Mouse (Mus musculus) gastrocnemius, adult 18-20 months (tissue): Measurements from ENCODE around the gene Cdh23. TPM values are rescaled to one million over a fixed set of nuclear protein-coding genes. Genes with fewer than 3 reads are reported as not detected.
A peak's percentile ranks its signal among the peaks of the same experiment; 100 is the strongest.

Experiments used
- DNase-seq: peaks from one replicate; pipeline ENCODE4 v3.0.0; 2021; ENCODE audit warnings: low spot score
- total RNA-seq, 2 experiments: library from RNA; stranded (reverse); gene quantifications; 2 replicates each; pipeline ENCODE4 v1.2.3; 2021

The Cdh23 gene
- total RNA-seq, 2 experiments from 2014 or later: 1.3 to 2.7 TPM

DNA sequence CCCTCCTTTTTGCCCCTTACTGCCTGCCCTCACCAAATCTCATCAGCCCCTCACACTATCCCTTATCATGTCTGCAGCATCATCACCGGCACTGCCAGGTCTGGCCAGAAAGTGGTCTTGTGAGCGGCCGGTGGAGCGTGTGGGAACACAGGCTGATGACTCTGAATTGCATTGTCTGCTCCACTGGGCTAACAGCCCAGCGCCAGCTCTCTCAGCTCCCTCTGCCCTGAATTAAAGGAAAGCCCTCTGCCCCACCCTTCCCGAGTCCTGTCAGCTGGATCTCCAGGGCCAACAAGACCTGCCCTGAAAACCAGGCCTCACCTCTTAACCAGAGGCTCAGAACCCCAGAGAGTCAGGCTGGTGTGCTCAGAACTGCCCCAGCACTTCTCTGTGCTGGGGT lies 201.2 kb downstream of the Cdh23 start:
- no peak for DNase-seq

- no peak for DNase-seq
Measured at GRCm38 (mm10) chr10:60491538-60491937, 204.8 kb downstream of the Cdh23 start.

DNA sequence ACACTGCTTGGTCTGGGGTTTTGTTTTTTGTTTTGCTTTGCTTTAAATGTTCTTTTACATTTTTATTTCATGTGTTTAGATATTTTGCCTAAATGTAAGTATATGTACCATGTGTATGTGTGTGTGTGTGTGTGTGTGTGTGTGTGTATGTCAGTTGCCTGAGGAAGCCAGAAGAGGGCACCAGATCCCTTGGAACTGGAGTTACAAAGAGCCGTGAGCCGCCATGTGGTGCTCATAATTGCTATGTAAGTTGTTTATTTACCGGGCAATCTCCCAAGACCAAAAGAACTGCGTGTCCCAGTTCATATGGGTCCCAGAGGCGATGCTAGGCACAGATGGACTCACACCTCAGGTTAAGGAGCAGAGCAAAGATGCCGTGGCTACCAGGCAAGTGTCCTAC lies 214.9 kb downstream of the Cdh23 start:
- no peak for DNase-seq

GRCm38 (mm10) chr10:60474549-60474948 lies 221.7 kb downstream of the Cdh23 start:
- no peak for DNase-seq

GRCm38 (mm10) chr10:60473782-60474322 lies 222.4 kb downstream of the Cdh23 start:
- DNase-seq: no peak

- DNase-seq: no peak
Measured at GRCm38 (mm10) chr10:60467752-60468151, 228.5 kb downstream of the Cdh23 start.

- no peak for DNase-seq
Measured at GRCm38 (mm10) chr10:60463953-60464647, 232.2 kb downstream of the Cdh23 start.

DNA sequence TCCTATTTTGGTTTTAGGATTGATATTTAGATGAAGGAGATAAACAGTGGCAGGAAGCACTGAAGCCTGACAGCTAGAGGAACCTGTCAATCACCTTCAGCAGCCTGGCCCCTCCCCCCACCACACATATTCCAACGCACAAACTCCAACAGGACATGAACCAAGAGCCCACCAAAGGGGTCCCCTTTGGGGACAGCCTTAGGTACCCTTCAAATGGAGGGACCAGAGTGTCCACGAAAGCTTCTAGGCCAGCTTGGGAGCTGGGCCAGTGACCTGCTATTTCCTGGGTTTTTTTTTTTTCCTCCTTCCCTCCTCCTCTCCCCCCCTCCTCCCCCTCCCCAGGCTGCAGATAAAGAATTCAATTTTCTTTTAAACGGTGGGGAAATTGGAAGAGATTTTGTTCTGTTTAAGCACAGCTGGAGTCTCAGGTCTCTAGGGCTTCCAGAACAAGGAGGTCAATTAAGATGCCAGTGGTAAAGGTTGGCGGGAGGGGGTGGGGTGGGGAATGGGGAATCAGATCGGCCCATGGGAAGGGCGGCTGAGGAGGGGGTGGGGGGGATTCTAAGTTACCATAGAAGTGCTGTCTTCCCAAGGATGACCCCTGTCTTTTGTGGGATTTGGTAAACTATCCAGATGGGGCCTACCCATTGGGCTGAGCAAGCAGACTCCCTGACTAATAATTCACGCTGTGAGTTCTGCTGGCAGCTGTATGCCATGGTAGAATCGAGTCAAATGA lies 239.5 kb downstream of the Cdh23 start:
- DNase-seq: no peak

DNA sequence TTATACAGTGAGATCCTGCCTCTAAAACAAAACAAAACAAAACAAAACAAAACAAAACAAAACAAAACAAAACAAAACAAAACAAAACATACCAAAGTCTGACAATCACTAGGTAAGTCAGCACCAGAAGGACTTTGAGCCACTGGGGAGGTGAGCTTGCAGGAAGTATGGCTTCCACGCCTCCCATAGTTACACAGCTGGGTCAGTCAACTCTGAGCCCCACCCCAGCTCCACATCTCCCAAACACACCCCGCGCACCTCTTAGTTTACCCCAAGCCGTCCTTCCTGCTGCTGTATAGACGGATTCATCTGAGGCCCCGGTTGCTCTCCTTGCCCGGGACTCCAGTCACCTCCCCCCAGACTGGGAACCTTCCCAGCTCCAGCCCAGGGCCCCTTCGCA lies 241.1 kb downstream of the Cdh23 start:
- no peak for DNase-seq

DNA sequence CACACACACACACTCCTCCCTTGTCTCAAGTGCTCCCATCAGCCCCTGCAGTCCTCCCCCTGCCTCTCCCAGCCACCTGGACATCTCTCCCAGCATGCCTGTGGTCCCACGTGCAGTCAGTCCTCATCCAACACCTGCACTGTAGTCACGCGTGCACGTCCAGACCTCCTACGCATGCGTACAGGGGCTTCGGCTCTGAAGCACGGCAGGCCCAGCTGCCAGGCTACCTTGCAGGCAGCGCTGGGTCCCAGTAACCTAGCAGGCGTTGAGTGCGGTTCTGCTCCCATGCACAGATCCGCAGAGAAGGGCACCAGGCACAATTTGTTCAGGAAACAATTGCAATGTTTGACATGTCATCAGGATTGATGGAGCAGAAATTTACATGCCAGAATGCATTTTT lies 249.1 kb downstream of the Cdh23 start:
- no peak for DNase-seq

DNA sequence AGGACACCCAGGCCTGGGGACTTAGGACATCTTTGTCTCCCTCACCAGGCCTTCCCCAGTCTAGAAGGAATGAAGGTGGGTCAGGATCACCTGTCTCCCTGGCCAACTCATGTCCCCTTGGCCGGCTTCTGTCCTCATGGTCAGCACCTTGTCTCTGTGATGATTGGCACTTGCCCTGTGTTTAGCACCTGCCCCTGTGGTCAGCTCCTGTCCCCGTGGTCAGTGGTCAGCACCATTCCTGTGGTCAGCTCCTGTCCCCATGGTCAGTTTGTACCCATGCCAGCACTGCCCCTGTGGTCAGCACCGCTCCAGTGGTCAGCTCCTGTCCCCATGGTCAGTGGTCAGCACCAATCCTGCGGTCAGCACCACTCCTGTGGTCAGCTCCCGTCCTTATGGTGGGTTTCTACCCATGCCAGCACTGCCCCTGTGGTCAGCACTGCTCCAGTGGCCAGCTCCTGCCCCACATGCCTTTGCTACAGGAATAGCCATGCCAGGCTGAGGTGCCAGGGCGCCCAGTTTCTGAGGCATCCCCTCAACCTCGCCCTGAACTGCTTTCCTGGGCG lies 251.2 kb downstream of the Cdh23 start:
- DNase-seq: no peak

- no peak for DNase-seq
Measured at GRCm38 (mm10) chr10:60443078-60443477, 253.2 kb downstream of the Cdh23 start.

DNA sequence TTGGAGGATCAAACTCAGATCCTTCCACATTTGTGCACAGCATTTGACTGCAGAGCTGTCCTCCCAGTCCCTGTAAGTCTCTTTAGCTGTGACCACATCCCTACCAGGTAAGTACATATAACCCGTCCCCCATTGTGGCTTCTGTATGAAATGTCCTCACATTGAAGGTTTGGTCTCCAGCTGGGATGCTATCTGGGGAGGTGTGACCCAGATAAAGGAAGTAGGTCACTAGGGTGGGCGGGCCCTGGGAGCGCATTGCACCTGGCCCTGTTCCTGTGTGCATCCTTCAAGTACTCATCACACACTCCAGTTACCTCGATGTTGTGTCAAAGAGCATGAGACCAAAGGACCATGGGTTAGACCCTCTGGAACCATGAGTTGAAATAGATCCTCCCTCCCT lies 254.0 kb downstream of the Cdh23 start:
- DNase-seq: no peak

DNA sequence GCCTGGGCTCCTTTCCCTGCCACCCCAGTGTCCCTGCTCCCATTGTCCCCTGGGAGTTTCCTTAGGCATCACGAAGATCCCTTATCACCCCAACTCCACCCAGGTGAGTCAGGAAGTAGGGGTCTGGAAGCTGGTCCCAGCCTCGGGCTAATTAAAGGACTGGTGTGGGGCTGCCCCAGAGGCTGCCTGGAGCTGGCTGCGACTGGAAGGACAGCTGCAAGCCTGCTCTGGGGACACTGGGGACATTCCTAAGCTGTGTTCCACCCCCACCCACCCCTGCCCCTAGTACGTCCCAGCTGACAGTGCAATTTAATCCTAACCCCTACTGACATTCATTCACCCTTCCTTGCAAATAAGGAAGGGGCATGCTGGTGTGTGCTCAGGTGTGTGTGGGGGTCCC lies 263.6 kb downstream of the Cdh23 start:
- DNase-seq: no peak

GRCm38 (mm10) chr10:60430591-60430990 lies 265.7 kb downstream of the Cdh23 start:
- no peak for DNase-seq

GRCm38 (mm10) chr10:60430001-60430400 lies 266.3 kb downstream of the Cdh23 start:
- no peak for DNase-seq

- no peak for DNase-seq
Measured at GRCm38 (mm10) chr10:60422756-60423155, 273.5 kb downstream of the Cdh23 start.

- DNase-seq: no peak
Measured at GRCm38 (mm10) chr10:60419624-60420023, 276.7 kb downstream of the Cdh23 start.

DNA sequence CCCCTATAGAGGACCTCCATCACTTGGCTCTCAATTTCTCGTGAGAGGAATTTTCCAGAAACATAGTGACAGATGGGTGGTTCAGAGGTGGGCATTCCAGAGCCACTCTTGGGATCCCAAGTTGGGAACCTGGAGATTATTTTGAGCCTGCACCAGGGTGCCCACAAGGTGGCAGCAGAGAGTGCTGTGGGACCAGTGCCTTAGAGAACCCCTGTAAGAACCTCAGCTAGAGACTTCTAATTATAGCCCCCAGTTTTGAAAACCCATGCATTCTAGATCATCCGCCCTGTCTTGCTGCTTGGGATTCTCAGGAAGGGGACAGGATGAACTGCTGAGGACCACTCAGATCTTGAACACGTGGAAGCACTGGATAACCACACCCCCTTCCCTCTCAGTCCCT lies 278.2 kb downstream of the Cdh23 start:
- DNase-seq: peak; percentile 52

GRCm38 (mm10) chr10:60417041-60417440 lies 279.2 kb downstream of the Cdh23 start:
- DNase-seq: no peak

- no peak for DNase-seq
Measured at GRCm38 (mm10) chr10:60413756-60414155, 282.5 kb downstream of the Cdh23 start.

DNA sequence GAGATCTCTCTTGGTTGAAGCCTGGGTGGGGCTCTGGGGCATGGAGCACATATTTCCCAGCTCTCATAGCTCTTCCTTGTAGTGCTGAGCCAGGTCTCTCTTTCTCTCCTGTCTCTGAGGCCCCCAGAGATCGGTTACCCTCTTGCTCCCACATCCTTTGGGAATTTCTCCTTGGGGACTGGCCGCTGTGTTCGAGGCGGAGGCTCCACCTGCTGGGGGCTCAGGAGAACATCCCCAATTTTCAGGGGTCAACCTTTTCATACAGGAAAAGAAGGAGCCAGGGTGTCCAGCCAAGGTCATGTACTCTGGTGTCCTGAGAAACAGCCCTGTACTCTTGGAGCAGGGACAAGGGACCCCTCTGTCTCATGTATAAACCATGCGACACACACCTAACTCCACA lies 284.5 kb downstream of the Cdh23 start:
- DNase-seq: no peak

DNA sequence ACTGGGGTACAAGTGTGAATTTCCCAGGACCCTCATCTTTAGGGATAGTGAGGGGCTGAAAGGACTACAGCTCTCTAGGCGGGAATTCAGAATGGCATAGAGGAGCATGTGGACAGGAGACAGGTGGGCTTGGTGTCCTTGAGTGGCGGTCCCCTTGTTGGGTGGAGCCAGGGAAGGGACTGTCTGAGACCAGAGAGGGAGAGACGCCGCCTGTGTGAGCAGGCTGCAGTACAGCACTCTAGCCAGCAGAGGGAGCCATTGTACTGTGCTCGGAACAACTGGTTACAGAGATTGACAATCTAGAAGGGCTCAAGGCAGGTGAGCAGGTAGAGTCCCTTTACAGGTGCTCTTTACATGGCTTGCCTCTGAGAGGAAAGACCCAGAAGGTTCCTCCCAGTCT lies 288.5 kb downstream of the Cdh23 start:
- DNase-seq: peak; percentile 69
